Mouse (Mus musculus) thymus, postnatal 0 days (tissue): Measurements from ENCODE around the gene Bik. TPM values are rescaled to one million over a fixed set of nuclear protein-coding genes. Genes with fewer than 3 reads are reported as not detected.
A peak's percentile ranks its signal among the peaks of the same experiment; 100 is the strongest.
"Not testable (repeated sequence)": the region's sequence is repeated elsewhere in the genome, so short reads cannot be mapped to it uniquely, and the experiment has no call there.

ENCODE experiments used
- DNase-seq: peaks from one replicate; pipeline ENCODE4 v3.0.0-alpha.2; 2015; ENCODE audit warnings: low spot score
- polyA plus RNA-seq: library from polyadenylated mRNA; unstranded; fragments of >200 nt; fragmentation: Nextera tagmentation; extraction: Ambion mirVana; gene quantifications from 2 replicates; pipeline ENCODE4 v1.2.1, GENCODE M21; 2015

The Bik gene
- 3.9 and 4.3 TPM in 2 replicates for polyA plus RNA-seq

- DNase-seq = peak; percentile 62
These were observed at the start of gene Bik for GRCm38 (mm10) chr15:83526424-83527091. Gene Bik, plus strand, starts transcription at chr15:83526862.

- no peak for DNase-seq
These were observed 48.6 kb upstream of the Bik start for GRCm38 (mm10) chr15:83478096-83478495.

GRCm38 (mm10) chr15:83479818-83480217, 46.8 kb upstream of the Bik start:
- DNase-seq = no peak

GRCm38 (mm10) chr15:83481236-83481780, 45.4 kb upstream of the Bik start:
- DNase-seq = no peak

GRCm38 (mm10) chr15:83482645-83483224, 43.9 kb upstream of the Bik start:
- DNase-seq = no peak

GRCm38 (mm10) chr15:83483482-83483881, 43.2 kb upstream of the Bik start:
- peak; percentile 49 for DNase-seq

GRCm38 (mm10) chr15:83484311-83484710, 42.4 kb upstream of the Bik start:
- no peak for DNase-seq

GRCm38 (mm10) chr15:83487477-83488115, 39.1 kb upstream of the Bik start:
- DNase-seq = no peak

GRCm38 (mm10) chr15:83489471-83489870, 37.2 kb upstream of the Bik start:
- no peak for DNase-seq

- DNase-seq = no peak
These were observed 34.8 kb upstream of the Bik start for GRCm38 (mm10) chr15:83491891-83492290.

- no peak for DNase-seq
These were observed 32.6 kb upstream of the Bik start for GRCm38 (mm10) chr15:83493856-83494571.

GRCm38 (mm10) chr15:83494572-83494920, 32.1 kb upstream of the Bik start:
- DNase-seq = no peak

- no peak for DNase-seq
These were observed 31.5 kb upstream of the Bik start for GRCm38 (mm10) chr15:83495195-83495594.

GRCm38 (mm10) chr15:83495787-83496367, 30.8 kb upstream of the Bik start:
- no peak for DNase-seq

- DNase-seq = no peak
These were observed 29.4 kb upstream of the Bik start for GRCm38 (mm10) chr15:83497299-83497698.

- DNase-seq = no peak
These were observed 27.4 kb upstream of the Bik start for GRCm38 (mm10) chr15:83499211-83499755.

- DNase-seq = peak; percentile 50
These were observed 26.3 kb upstream of the Bik start for GRCm38 (mm10) chr15:83500352-83500751.

GRCm38 (mm10) chr15:83501483-83501882, 25.2 kb upstream of the Bik start:
- DNase-seq = not testable (repeated sequence)

- no peak for DNase-seq
These were observed 16.5 kb upstream of the Bik start for GRCm38 (mm10) chr15:83509950-83510804.

GRCm38 (mm10) chr15:83510805-83511405, 15.8 kb upstream of the Bik start, which contains the start of gene Ttll1:
Gene Ttll1, minus strand, starts transcription at chr15:83510893.
- peak; percentile 96 for DNase-seq
